In the genomic region with DNA sequence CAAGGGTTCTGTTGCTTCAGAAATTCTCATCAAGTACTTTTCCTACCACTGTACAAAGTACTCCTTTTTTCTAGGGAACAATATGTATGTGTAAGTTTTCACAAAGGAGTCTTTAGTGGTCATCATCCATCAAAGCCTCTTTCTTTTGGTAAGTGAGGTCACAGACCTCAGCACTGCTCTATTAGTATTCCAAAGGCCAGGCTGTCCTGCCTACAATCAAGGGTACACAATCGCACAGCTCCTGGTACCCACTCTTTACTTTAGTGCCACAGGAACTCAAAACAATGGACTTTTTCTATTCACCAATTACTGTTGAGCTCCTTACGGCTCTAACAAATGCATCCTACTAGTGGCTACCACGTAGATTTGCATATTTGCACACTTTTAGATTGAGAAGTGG, we compare ENCODE assay signal across 25 mouse cellular contexts. TPM values are rescaled to one million over a fixed set of nuclear protein-coding genes. Genes with fewer than 3 reads are reported as not detected.
DNase-seq lines count a peak whose midpoint lies in the region; ATAC-seq and TF ChIP-seq lines count a peak whose summit lies in the region.
"Had no signal": no experiment of that assay in that cellular context is flagged by ENCODE, and none has a peak within 500 bp of the region (broad histone marks: within the 10 kb centered on the region; RNA-seq: fewer than 3 reads in every experiment).

No protein-coding gene starts in this region.

- no peak overlapping the region for H3K4me2 ChIP-seq in stomach, postnatal 0 days (replicated peaks; ENCODE audit: low read depth)
- H3K4me2 ChIP-seq: embryonic facial prominence, embryonic 13.5 days; forebrain, embryonic 13.5 days; heart, embryonic 12.5 days; heart, embryonic 15.5 days; hindbrain, embryonic 13.5 days; intestine, embryonic 15.5 days had no signal

- no peak overlapping the region for H3K4me3 ChIP-seq in cerebellum, adult 2 months (replicated peaks; ENCODE audit: insufficient read depth, low read depth, low read length)
- H3K4me3 ChIP-seq in stomach, postnatal 0 days (ENCODE audit: low read depth, low read length) = no peak overlapping the region
- no peak overlapping the region for H3K4me3 ChIP-seq in embryonic facial prominence, embryonic 10.5 days
- H3K4me3 ChIP-seq: embryonic facial prominence, embryonic 13.5 days; erythroblast, embryonic 14.5 days; forebrain, embryonic 13.5 days; heart, embryonic 12.5 days; heart, embryonic 15.5 days; hindbrain, embryonic 10.5 days; hindbrain, embryonic 13.5 days; intestine, embryonic 15.5 days had no signal

- no peak for TF ChIP-seq POLR2A in cerebellum, adult 2 months (IDR thresholded peaks at IDR 0.05; ENCODE audit: borderline replicate concordance, insufficient read depth, low read length)

- ATAC-seq in stomach, postnatal 0 days (ENCODE audit: low FRiP score, low TSS enrichment) = peak; percentile 65; the same call in 1 of the 2 replicates
- ATAC-seq: forebrain, embryonic 13.5 days; forebrain, embryonic 16.5 days; hindbrain, embryonic 16.5 days; intestine, embryonic 15.5 days had no signal

- H3K4me1 ChIP-seq in cerebellum, adult 2 months (ENCODE audit: control insufficient read depth, insufficient read depth, low read length) = no peaks in the 10 kb centered on the region
- H3K4me1 ChIP-seq in stomach, postnatal 0 days (replicated peaks; ENCODE audit: control insufficient read depth, insufficient read depth) = no peaks in the 10 kb centered on the region
- no peaks in the 10 kb centered on the region for H3K4me1 ChIP-seq in embryonic facial prominence, embryonic 10.5 days
- H3K4me1 ChIP-seq: embryonic facial prominence, embryonic 13.5 days; forebrain, embryonic 13.5 days; hindbrain, embryonic 10.5 days; hindbrain, embryonic 13.5 days; intestine, embryonic 15.5 days had no signal

- H3K27me3 ChIP-seq in cerebellum, adult 2 months (ENCODE audit: control insufficient read depth, insufficient read depth, low read length) = no peaks in the 10 kb centered on the region
- no peaks in the 10 kb centered on the region for H3K27me3 ChIP-seq in stomach, postnatal 0 days (ENCODE audit: control insufficient read depth, insufficient read depth, low read length)
- H3K27me3 ChIP-seq in embryonic facial prominence, embryonic 10.5 days (replicated peaks; ENCODE audit: low read depth, poor library complexity, severe bottlenecking) = no peaks in the 10 kb centered on the region
- H3K27me3 ChIP-seq: embryonic facial prominence, embryonic 13.5 days; forebrain, embryonic 13.5 days; heart, embryonic 12.5 days; heart, embryonic 15.5 days; hindbrain, embryonic 13.5 days; intestine, embryonic 15.5 days had no signal

- no peak for TF ChIP-seq EP300 in stomach, postnatal 0 days (optimal IDR thresholded peaks at IDR 0.05)

- H3K9ac ChIP-seq in stomach, postnatal 0 days (ENCODE audit: low read length) = no peak overlapping the region
- H3K9ac ChIP-seq: embryonic facial prominence, embryonic 13.5 days; forebrain, embryonic 13.5 days; heart, embryonic 12.5 days; heart, embryonic 15.5 days; hindbrain, embryonic 13.5 days; intestine, embryonic 15.5 days had no signal

- H3K27ac ChIP-seq in cerebellum, adult 2 months (ENCODE audit: insufficient read depth, low read length) = peak overlapping the region; percentile 13; the same call in 1 of the 2 replicates
- H3K27ac ChIP-seq in stomach, postnatal 0 days (replicated peaks) = no peak overlapping the region
- no peak overlapping the region for H3K27ac ChIP-seq in embryonic facial prominence, embryonic 10.5 days (replicated peaks)
- H3K27ac ChIP-seq: embryonic facial prominence, embryonic 13.5 days; forebrain, embryonic 13.5 days; heart, embryonic 15.5 days; hindbrain, embryonic 10.5 days; hindbrain, embryonic 13.5 days; intestine, embryonic 15.5 days had no signal

- TF ChIP-seq CTCF in cerebellum, adult 2 months (IDR thresholded peaks at IDR 0.05; ENCODE audit: borderline replicate concordance, insufficient read depth, low read depth, low read length) = no peak
- no peak for TF ChIP-seq CTCF in stomach, postnatal 0 days (IDR thresholded peaks at IDR 0.05; ENCODE audit: low read depth)

- no peaks in the 10 kb centered on the region for H3K36me3 ChIP-seq in stomach, postnatal 0 days (ENCODE audit: control insufficient read depth, insufficient read depth, low read length)
- no peaks in the 10 kb centered on the region for H3K36me3 ChIP-seq in embryonic facial prominence, embryonic 10.5 days (replicated peaks)
- H3K36me3 ChIP-seq: embryonic facial prominence, embryonic 13.5 days; heart, embryonic 12.5 days; heart, embryonic 15.5 days; hindbrain, embryonic 10.5 days; hindbrain, embryonic 13.5 days; intestine, embryonic 15.5 days had no signal

- DNase-seq in cerebellum, adult 2 months = no peak
- DNase-seq in cerebellum, adult 11-12 months = no peak
- peak; percentile 54 for DNase-seq in layer of hippocampus, adult 9-11 months
- DNase-seq in layer of hippocampus, adult 8-10 months (ENCODE audit: low spot score in 2 of 2) = no peak
- DNase-seq in stomach, postnatal 0 days (ENCODE audit: low spot score) = no peak
- DNase-seq in embryonic facial prominence, embryonic 10.5 days (ENCODE audit: low spot score) = no peak
- DNase-seq: adrenal gland, postnatal 10 days; adrenal gland, postnatal 36 days; cerebellum, adult 11 months; cerebellum, adult 9-10 months; cerebellum, postnatal 14 days; gastrocnemius, postnatal 25 days; heart, adult 18-20 months; heart, postnatal 10 days; heart, postnatal 36 days had no signal

- WGBS in cerebellum, adult 2 months = 80% methylated on average over 3 of the region's 3 CpGs
- WGBS in stomach, postnatal 0 days = 55% methylated on average over 3 of the region's 3 CpGs
- WGBS in embryonic facial prominence, embryonic 10.5 days = 50% methylated on average over 3 of the region's 3 CpGs

- no peaks in the 10 kb centered on the region for H3K9me3 ChIP-seq in stomach, postnatal 0 days (ENCODE audit: control insufficient read depth, low read length)
- no peaks in the 10 kb centered on the region for H3K9me3 ChIP-seq in embryonic facial prominence, embryonic 10.5 days
- H3K9me3 ChIP-seq: embryonic facial prominence, embryonic 13.5 days; forebrain, embryonic 13.5 days; heart, embryonic 12.5 days; heart, embryonic 15.5 days; hindbrain, embryonic 10.5 days; hindbrain, embryonic 13.5 days; intestine, embryonic 15.5 days had no signal

RNA-seq across cellular contexts. Expression of a gene that starts 11.2 kb away (rescaled TPM):
- 225 and 240 TPM in 2 replicates for polyA plus RNA-seq in cerebellum, adult 2 months (2012; rRNA removed)
- total RNA-seq in layer of hippocampus, adult 8-10 months (2022) = 100 to 1,000 TPM; 274 to 299 (median 288) TPM
- polyA plus RNA-seq in stomach, postnatal 0 days (2015; fragmentation: Nextera tagmentation; extraction: Ambion mirVana) = 154 and 175 TPM in 2 replicates
- polyA plus RNA-seq in embryonic facial prominence, embryonic 10.5 days (2016; fragmentation: Nextera tagmentation; extraction: Ambion mirVana) = 231 and 243 TPM in 2 replicates
